Mouse (Mus musculus): ENCODE results near the gene Prkce. TPM values are rescaled to one million over a fixed set of nuclear protein-coding genes. Genes with fewer than 3 reads are reported as not detected.

Prkce gene
- polyA plus RNA-seq, 1 experiment from 2014 or later = 7.4 TPM

- Histone ChIP-seq H3K9me3 (ENCODE audit: control insufficient read depth, low read length) (no peaks in the 10 kb centered on the region), H3K4me1 (replicated peaks; ENCODE audit: control insufficient read depth, insufficient read depth, low read length) (no peaks in the 10 kb centered on the region), H3K4me3 (ENCODE audit: low read depth, low read length) (no peak overlapping the region), H3K27me3 (ENCODE audit: control insufficient read depth, insufficient read depth, low read length) (no peaks in the 10 kb centered on the region), H3K9ac (ENCODE audit: low read depth, low read length) (no peak overlapping the region), H3K27ac (ENCODE audit: low read depth, low read length) (no peak overlapping the region), H3K36me3 (ENCODE audit: control insufficient read depth, insufficient read depth, low read length) (no peaks in the 10 kb centered on the region), H3K4me2 (replicated peaks; ENCODE audit: low read depth, low read length) (no peak overlapping the region)
- ATAC-seq (ENCODE audit: low FRiP score) (no peak), DNase-seq (ENCODE audit: low spot score) (no peak)
- WGBS = 72% methylated on average over 5 of the region's 5 CpGs
Observed at GRCm38 (mm10) chr17:86588704-86589449, 421.3 kb downstream of the Prkce start.

GRCm38 (mm10) chr17:86589681-86590080 lies 422.1 kb downstream of the Prkce start:
- no peaks in the 10 kb centered on the region for H3K4me1 ChIP-seq (replicated peaks; ENCODE audit: control insufficient read depth, insufficient read depth, low read length)
- H3K36me3 ChIP-seq (ENCODE audit: control insufficient read depth, insufficient read depth, low read length) = no peaks in the 10 kb centered on the region
- H3K9me3 ChIP-seq (ENCODE audit: control insufficient read depth, low read length) = no peaks in the 10 kb centered on the region
- WGBS = 94% methylated on average over 5 of the region's 5 CpGs
- H3K27me3 ChIP-seq (ENCODE audit: control insufficient read depth, insufficient read depth, low read length) = no peaks in the 10 kb centered on the region
- H3K4me3 ChIP-seq (ENCODE audit: low read depth, low read length) = no peak overlapping the region
- DNase-seq (ENCODE audit: low spot score) = no peak
- H3K9ac ChIP-seq (ENCODE audit: low read depth, low read length) = no peak overlapping the region
- ATAC-seq (ENCODE audit: low FRiP score) = no peak
- H3K4me2 ChIP-seq (replicated peaks; ENCODE audit: low read depth, low read length) = no peak overlapping the region
- no peak overlapping the region for H3K27ac ChIP-seq (ENCODE audit: low read depth, low read length)

- Histone ChIP-seq H3K4me2 (replicated peaks; ENCODE audit: low read depth, low read length) (no peak overlapping the region), H3K4me3 (ENCODE audit: low read depth, low read length) (no peak overlapping the region), H3K36me3 (ENCODE audit: control insufficient read depth, insufficient read depth, low read length) (no peaks in the 10 kb centered on the region), H3K27ac (ENCODE audit: low read depth, low read length) (no peak overlapping the region), H3K4me1 (replicated peaks; ENCODE audit: control insufficient read depth, insufficient read depth, low read length) (no peaks in the 10 kb centered on the region), H3K9me3 (ENCODE audit: control insufficient read depth, low read length) (no peaks in the 10 kb centered on the region), H3K27me3 (ENCODE audit: control insufficient read depth, insufficient read depth, low read length) (no peaks in the 10 kb centered on the region), H3K9ac (ENCODE audit: low read depth, low read length) (no peak overlapping the region)
- 90% methylated on average over 10 of the region's 10 CpGs for WGBS
- no peak for ATAC-seq (ENCODE audit: low FRiP score)
- DNase-seq (ENCODE audit: low spot score) = no peak
Observed at GRCm38 (mm10) chr17:86591241-86591640, 423.7 kb downstream of the Prkce start.

- no peaks in the 10 kb centered on the region for H3K27me3 ChIP-seq (ENCODE audit: control insufficient read depth, insufficient read depth, low read length)
- no peaks in the 10 kb centered on the region for H3K9me3 ChIP-seq (ENCODE audit: control insufficient read depth, low read length)
- no peak overlapping the region for H3K4me2 ChIP-seq (replicated peaks; ENCODE audit: low read depth, low read length)
- no peak overlapping the region for H3K27ac ChIP-seq (ENCODE audit: low read depth, low read length)
- no peak overlapping the region for H3K4me3 ChIP-seq (ENCODE audit: low read depth, low read length)
- H3K9ac ChIP-seq (ENCODE audit: low read depth, low read length) = no peak overlapping the region
- no peaks in the 10 kb centered on the region for H3K36me3 ChIP-seq (ENCODE audit: control insufficient read depth, insufficient read depth, low read length)
- DNase-seq (ENCODE audit: low spot score) (no peak), ATAC-seq (ENCODE audit: low FRiP score) (no peak)
- no peaks in the 10 kb centered on the region for H3K4me1 ChIP-seq (replicated peaks; ENCODE audit: control insufficient read depth, insufficient read depth, low read length)
- WGBS = 61% methylated on average over 6 of the region's 6 CpGs
Observed at GRCm38 (mm10) chr17:86592991-86593586, 425.5 kb downstream of the Prkce start.

GRCm38 (mm10) chr17:86595526-86595925 lies 427.9 kb downstream of the Prkce start:
- no peaks in the 10 kb centered on the region for H3K4me1 ChIP-seq (replicated peaks; ENCODE audit: control insufficient read depth, insufficient read depth, low read length)
- 78% methylated on average over 9 of the region's 9 CpGs for WGBS
- H3K4me2 ChIP-seq (replicated peaks; ENCODE audit: low read depth, low read length) = no peak overlapping the region
- no peaks in the 10 kb centered on the region for H3K36me3 ChIP-seq (ENCODE audit: control insufficient read depth, insufficient read depth, low read length)
- no peak overlapping the region for H3K9ac ChIP-seq (ENCODE audit: low read depth, low read length)
- no peak overlapping the region for H3K27ac ChIP-seq (ENCODE audit: low read depth, low read length)
- H3K9me3 ChIP-seq (ENCODE audit: control insufficient read depth, low read length) = no peaks in the 10 kb centered on the region
- no peaks in the 10 kb centered on the region for H3K27me3 ChIP-seq (ENCODE audit: control insufficient read depth, insufficient read depth, low read length)
- no peak for DNase-seq (ENCODE audit: low spot score)
- H3K4me3 ChIP-seq (ENCODE audit: low read depth, low read length) = no peak overlapping the region
- ATAC-seq (ENCODE audit: low FRiP score) = no peak

GRCm38 (mm10) chr17:86601116-86601515 lies 433.5 kb downstream of the Prkce start:
- 78% methylated on average over 6 of the region's 6 CpGs for WGBS
- Histone ChIP-seq H3K9ac (ENCODE audit: low read depth, low read length) (no peak overlapping the region), H3K36me3 (ENCODE audit: control insufficient read depth, insufficient read depth, low read length) (no peaks in the 10 kb centered on the region), H3K9me3 (ENCODE audit: control insufficient read depth, low read length) (no peaks in the 10 kb centered on the region), H3K27ac (ENCODE audit: low read depth, low read length) (no peak overlapping the region), H3K4me1 (replicated peaks; ENCODE audit: control insufficient read depth, insufficient read depth, low read length) (no peaks in the 10 kb centered on the region; the same call in 1 of the 2 replicates), H3K27me3 (ENCODE audit: control insufficient read depth, insufficient read depth, low read length) (no peaks in the 10 kb centered on the region), H3K4me3 (ENCODE audit: low read depth, low read length) (no peak overlapping the region), H3K4me2 (replicated peaks; ENCODE audit: low read depth, low read length) (no peak overlapping the region)
- no peak for DNase-seq (ENCODE audit: low spot score)
- no peak for ATAC-seq (ENCODE audit: low FRiP score)

GRCm38 (mm10) chr17:86601901-86602300 lies 434.3 kb downstream of the Prkce start:
- DNase-seq (ENCODE audit: low spot score) (no peak), ATAC-seq (ENCODE audit: low FRiP score) (no peak)
- Histone ChIP-seq H3K27ac (ENCODE audit: low read depth, low read length) (no peak overlapping the region), H3K9me3 (ENCODE audit: control insufficient read depth, low read length) (no peaks in the 10 kb centered on the region), H3K4me1 (replicated peaks; ENCODE audit: control insufficient read depth, insufficient read depth, low read length) (no peaks in the 10 kb centered on the region; the same call in 1 of the 2 replicates), H3K9ac (ENCODE audit: low read depth, low read length) (no peak overlapping the region), H3K27me3 (ENCODE audit: control insufficient read depth, insufficient read depth, low read length) (no peaks in the 10 kb centered on the region), H3K4me3 (ENCODE audit: low read depth, low read length) (no peak overlapping the region), H3K36me3 (ENCODE audit: control insufficient read depth, insufficient read depth, low read length) (no peaks in the 10 kb centered on the region), H3K4me2 (replicated peaks; ENCODE audit: low read depth, low read length) (no peak overlapping the region)
- WGBS = 96% methylated on average over 2 of the region's 2 CpGs

GRCm38 (mm10) chr17:86603848-86604444 lies 436.4 kb downstream of the Prkce start:
- no peak overlapping the region for H3K9ac ChIP-seq (ENCODE audit: low read depth, low read length)
- H3K4me2 ChIP-seq (replicated peaks; ENCODE audit: low read depth, low read length) = no peak overlapping the region
- no peaks in the 10 kb centered on the region for H3K27me3 ChIP-seq (ENCODE audit: control insufficient read depth, insufficient read depth, low read length)
- no peaks in the 10 kb centered on the region; the same call in 1 of the 2 replicates for H3K4me1 ChIP-seq (replicated peaks; ENCODE audit: control insufficient read depth, insufficient read depth, low read length)
- no peak overlapping the region for H3K4me3 ChIP-seq (ENCODE audit: low read depth, low read length)
- WGBS = 89% methylated on average over 5 of the region's 5 CpGs
- H3K27ac ChIP-seq (ENCODE audit: low read depth, low read length) = no peak overlapping the region
- DNase-seq (ENCODE audit: low spot score) = no peak
- no peak for ATAC-seq (ENCODE audit: low FRiP score)
- H3K36me3 ChIP-seq (ENCODE audit: control insufficient read depth, insufficient read depth, low read length) = no peaks in the 10 kb centered on the region
- H3K9me3 ChIP-seq (ENCODE audit: control insufficient read depth, low read length) = no peaks in the 10 kb centered on the region

GRCm38 (mm10) chr17:86607981-86608380 lies 440.4 kb downstream of the Prkce start:
- Histone ChIP-seq H3K9me3 (ENCODE audit: control insufficient read depth, low read length) (no peaks in the 10 kb centered on the region), H3K9ac (ENCODE audit: low read depth, low read length) (no peak overlapping the region), H3K4me2 (replicated peaks; ENCODE audit: low read depth, low read length) (no peak overlapping the region), H3K36me3 (ENCODE audit: control insufficient read depth, insufficient read depth, low read length) (no peaks in the 10 kb centered on the region), H3K27me3 (ENCODE audit: control insufficient read depth, insufficient read depth, low read length) (no peaks in the 10 kb centered on the region), H3K27ac (ENCODE audit: low read depth, low read length) (no peak overlapping the region), H3K4me1 (replicated peaks; ENCODE audit: control insufficient read depth, insufficient read depth, low read length) (no peaks in the 10 kb centered on the region), H3K4me3 (ENCODE audit: low read depth, low read length) (no peak overlapping the region)
- ATAC-seq (ENCODE audit: low FRiP score) (no peak), DNase-seq (ENCODE audit: low spot score) (no peak)
- 85% methylated on average over 4 of the region's 4 CpGs for WGBS

Measured in hindbrain, embryonic 11.5 days (tissue).